Comparison of ENCODE assay signal across 9 mouse cellular contexts in the genomic region with DNA sequence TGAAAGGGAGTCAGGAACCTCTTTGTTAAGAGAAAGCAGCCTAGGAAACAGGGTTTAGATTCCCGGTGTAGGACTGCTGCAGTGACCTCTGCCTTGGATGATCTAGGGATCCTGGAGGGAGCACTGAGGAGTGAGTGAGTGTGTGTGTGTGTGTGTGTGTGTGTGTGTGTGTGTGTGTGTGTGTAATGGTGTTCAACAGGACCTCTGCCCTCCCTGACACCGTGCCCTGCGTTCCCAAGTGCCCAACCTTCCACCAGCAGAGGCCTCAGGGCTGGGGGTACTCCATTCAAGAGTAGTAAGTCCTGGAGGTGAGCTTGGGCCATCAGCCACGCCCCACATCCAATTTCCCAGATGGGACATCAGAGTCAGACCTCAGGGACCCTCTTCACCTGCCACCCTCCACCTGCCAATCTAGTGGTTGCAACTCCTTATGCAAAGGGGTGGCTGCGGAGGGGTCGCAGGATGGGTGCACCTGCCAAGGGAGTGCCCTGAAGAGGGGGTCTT. TPM values are rescaled to one million over a fixed set of nuclear protein-coding genes. Genes with fewer than 3 reads are reported as not detected.
A peak's percentile ranks its signal among the peaks of the same experiment; 100 is the strongest.
DNase-seq lines count a peak whose midpoint lies in the region; ATAC-seq lines count a peak whose summit lies in the region.
"Had no signal": no experiment of that assay in that cellular context is flagged by ENCODE, and none has a peak within 500 bp of the region (broad histone marks: within the 10 kb centered on the region; RNA-seq: fewer than 3 reads in every experiment).

No protein-coding gene starts in this region.

- H3K9ac ChIP-seq in hindbrain, embryonic 12.5 days, result peak overlapping the region; percentile 82

- peak; percentile 2; the same call in 1 of the 2 replicates for ATAC-seq in hindbrain, embryonic 12.5 days (ENCODE audit: low FRiP score)

- H3K27me3 ChIP-seq in heart, embryonic 10.5 days (ENCODE audit: insufficient read depth, poor library complexity, severe bottlenecking), result peaks cover 83% of the 10 kb centered on the region
- H3K27me3 ChIP-seq in hindbrain, embryonic 12.5 days, result peaks cover 35% of the 10 kb centered on the region
- H3K27me3 ChIP-seq in midbrain, embryonic 10.5 days (ENCODE audit: low read depth, poor library complexity, severe bottlenecking), result peaks cover 70% of the 10 kb centered on the region

- peaks cover 46% of the 10 kb centered on the region for H3K4me1 ChIP-seq in heart, embryonic 10.5 days
- peaks cover 29% of the 10 kb centered on the region for H3K4me1 ChIP-seq in hindbrain, embryonic 12.5 days
- H3K4me1 ChIP-seq in midbrain, embryonic 10.5 days, result peaks cover 30% of the 10 kb centered on the region

- intact Hi-C loops in left cerebral cortex, postnatal 4 days (cut with DNase I), result no loop called here

- H3K36me3 ChIP-seq in heart, embryonic 10.5 days, result no peaks in the 10 kb centered on the region
- H3K36me3 ChIP-seq in hindbrain, embryonic 12.5 days, result no peaks in the 10 kb centered on the region
- H3K36me3 ChIP-seq in midbrain, embryonic 10.5 days, result no peaks in the 10 kb centered on the region

- H3K9me3 ChIP-seq in heart, embryonic 10.5 days, result no peaks in the 10 kb centered on the region
- H3K9me3 ChIP-seq in hindbrain, embryonic 12.5 days (replicated peaks), result no peaks in the 10 kb centered on the region
- H3K9me3 ChIP-seq in midbrain, embryonic 10.5 days (replicated peaks), result no peaks in the 10 kb centered on the region

- H3K4me2 ChIP-seq in hindbrain, embryonic 12.5 days (replicated peaks), result peak overlapping the region; percentile 97

- peak overlapping the region; percentile 72 for H3K4me3 ChIP-seq in heart, embryonic 10.5 days
- peak overlapping the region; percentile 63 for H3K4me3 ChIP-seq in hindbrain, embryonic 12.5 days
- H3K4me3 ChIP-seq in midbrain, embryonic 10.5 days, result peak overlapping the region; percentile 81

- WGBS in heart, embryonic 10.5 days, result 13% methylated on average over 6 of the region's 6 CpGs
- 14% methylated on average over 6 of the region's 6 CpGs for WGBS in hindbrain, embryonic 12.5 days
- 16% methylated on average over 6 of the region's 6 CpGs for WGBS in midbrain, embryonic 10.5 days

- H3K27ac ChIP-seq in heart, embryonic 10.5 days, result peak overlapping the region; percentile 79
- 0 out of 2 replicates have a peak overlapping the region, but pooled peaks have one; percentile 55 for H3K27ac ChIP-seq in hindbrain, embryonic 12.5 days
- peak overlapping the region; percentile 85 for H3K27ac ChIP-seq in midbrain, embryonic 10.5 days (replicated peaks)

- no peak for DNase-seq in heart, embryonic 10.5 days (ENCODE audit: low spot score)
- DNase-seq in heart, adult 9 months (ENCODE audit: low spot score in 2 of 2), result no peak
- peak; percentile 31 for DNase-seq in ZHBTc4 (ENCODE audit: low read depth, low spot score)
- DNase-seq in midbrain, embryonic 10.5 days (ENCODE audit: low spot score), result no peak
- DNase-seq in Muller cell, postnatal 12 days (ENCODE audit: inconsistent ontology term), result no peak
- no peak for DNase-seq in left cerebral cortex, postnatal 4 days
- DNase-seq in urinary bladder, postnatal 10 days (ENCODE audit: low spot score), result no peak

RNA-seq across cellular contexts. Expression of a gene that starts 0.4 kb away (rescaled TPM):
- 6.2 and 7.1 TPM in 2 replicates for polyA plus RNA-seq in heart, embryonic 10.5 days (2016; fragmentation: Nextera tagmentation; extraction: Ambion mirVana)
- 33.3 and 35.3 TPM in 2 replicates for polyA plus RNA-seq in hindbrain, embryonic 12.5 days (2016; fragmentation: Nextera tagmentation; extraction: Ambion mirVana)
- 10.7 and 18.4 TPM in 2 replicates for polyA plus RNA-seq in midbrain, embryonic 10.5 days (2016; fragmentation: Nextera tagmentation; extraction: Ambion mirVana)
- total RNA-seq in left cerebral cortex, postnatal 4 days (2021), result 100 to 1,000 TPM; 103 to 110 TPM

RNA-seq across cellular contexts. Expression of a gene that starts 58.6 kb away (rescaled TPM):
- 57.0 and 81.1 TPM in 2 replicates for polyA plus RNA-seq in heart, embryonic 10.5 days (2016; fragmentation: Nextera tagmentation; extraction: Ambion mirVana)
- polyA plus RNA-seq in hindbrain, embryonic 12.5 days (2016; fragmentation: Nextera tagmentation; extraction: Ambion mirVana), result 77.6 and 81.3 TPM in 2 replicates
- 81.1 and 84.0 TPM in 2 replicates for polyA plus RNA-seq in midbrain, embryonic 10.5 days (2016; fragmentation: Nextera tagmentation; extraction: Ambion mirVana)
- 10 to 100 TPM; 46.7 to 60.2 TPM for total RNA-seq in left cerebral cortex, postnatal 4 days (2021)
- total RNA-seq: megakaryocyte-erythroid progenitor cell, adult 5-6 weeks had no signal
